Mouse (Mus musculus) 3T3-L1 (cell line): ENCODE results near the gene Angel1.

Experiments
- DNase-seq: peaks from one replicate; pipeline ENCODE4 v3.0.0-alpha.2; 2015; ENCODE audit warnings: low read depth, low spot score

Angel1 gene

GRCm38 (mm10) chr12:86702690-86703089 is 23.6 kb downstream of the Angel1 start:
- no peak for DNase-seq

- no peak for DNase-seq
Observed at GRCm38 (mm10) chr12:86701491-86701890, 24.8 kb downstream of the Angel1 start.

DNA sequence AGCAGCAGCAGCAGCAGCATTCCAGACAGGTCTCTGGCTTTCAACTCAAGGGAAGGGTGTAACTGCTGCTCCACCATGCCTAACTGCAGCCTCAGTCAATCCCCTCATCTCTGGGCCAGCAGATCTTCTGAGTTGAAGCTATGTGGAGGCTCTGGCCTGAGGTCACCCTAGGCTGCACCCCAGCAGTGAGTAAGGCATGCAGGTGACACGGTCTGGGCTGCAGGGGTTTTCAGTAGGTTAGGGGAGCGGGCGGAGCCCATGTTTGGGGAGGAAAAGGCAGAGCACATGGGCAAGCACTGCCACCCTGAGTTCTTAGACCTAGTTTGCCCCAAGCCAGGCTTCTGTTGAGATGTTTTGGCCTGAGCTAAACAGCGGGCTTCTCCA is 25.3 kb downstream of the Angel1 start:
- no peak for DNase-seq

DNA sequence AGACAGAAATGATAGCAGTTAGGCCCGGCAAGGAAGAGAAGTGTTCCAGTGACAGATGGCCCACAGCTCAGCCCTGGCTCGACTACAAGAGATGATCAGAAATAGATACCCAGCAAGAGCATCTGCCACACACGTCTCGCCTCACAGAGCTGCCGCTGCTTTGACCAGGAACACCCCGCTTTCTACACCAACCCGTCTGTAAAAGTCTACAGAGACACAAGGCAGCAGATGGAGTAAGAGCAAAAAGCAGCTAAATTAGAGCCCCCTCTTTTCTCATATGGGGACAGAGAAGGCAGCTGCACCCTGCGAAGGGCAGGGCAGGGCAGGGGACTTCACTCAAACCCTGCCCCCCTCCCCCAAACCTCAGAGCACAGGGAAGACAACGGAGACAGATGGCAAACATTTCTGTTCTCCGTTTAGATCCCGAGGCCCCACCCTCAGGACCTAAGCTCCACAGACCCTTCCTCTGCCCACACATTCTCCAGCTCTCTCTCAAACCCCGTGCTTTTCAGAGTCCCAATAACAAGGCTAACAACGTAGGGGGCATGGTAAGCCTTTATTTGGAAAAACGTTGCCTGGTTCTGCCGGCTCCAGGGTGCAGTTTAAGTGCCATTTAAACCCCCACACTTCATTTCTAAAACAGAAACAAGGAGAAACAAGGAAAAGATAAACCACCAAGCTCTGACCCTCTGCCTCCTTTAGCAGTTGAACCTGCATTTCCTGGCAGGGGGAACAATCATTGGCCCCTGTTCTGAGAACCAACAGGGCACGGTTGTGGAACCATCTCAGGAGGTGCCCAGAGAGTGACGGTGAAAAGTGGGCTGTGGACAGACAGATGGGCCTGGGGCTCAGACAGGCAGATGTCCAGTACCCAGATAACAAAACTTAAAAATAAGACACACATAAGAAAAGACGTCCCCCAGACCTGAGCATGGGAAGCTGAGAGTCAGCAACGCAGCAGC is 26.0 kb downstream of the Angel1 start:
- no peak for DNase-seq

- peak; percentile 41 for DNase-seq
Observed at GRCm38 (mm10) chr12:86698537-86698936, 27.7 kb downstream of the Angel1 start.

- DNase-seq: no peak
Observed at GRCm38 (mm10) chr12:86697996-86698395, 28.3 kb downstream of the Angel1 start.

GRCm38 (mm10) chr12:86694441-86694840 is 31.8 kb downstream of the Angel1 start:
- DNase-seq: peak; percentile 75

GRCm38 (mm10) chr12:86693389-86693788 is 32.9 kb downstream of the Angel1 start:
- peak; percentile 24 for DNase-seq

- DNase-seq: no peak
Observed at GRCm38 (mm10) chr12:86692471-86693356, 33.5 kb downstream of the Angel1 start.

GRCm38 (mm10) chr12:86690700-86691485 is 35.4 kb downstream of the Angel1 start:
- DNase-seq: no peak

DNA sequence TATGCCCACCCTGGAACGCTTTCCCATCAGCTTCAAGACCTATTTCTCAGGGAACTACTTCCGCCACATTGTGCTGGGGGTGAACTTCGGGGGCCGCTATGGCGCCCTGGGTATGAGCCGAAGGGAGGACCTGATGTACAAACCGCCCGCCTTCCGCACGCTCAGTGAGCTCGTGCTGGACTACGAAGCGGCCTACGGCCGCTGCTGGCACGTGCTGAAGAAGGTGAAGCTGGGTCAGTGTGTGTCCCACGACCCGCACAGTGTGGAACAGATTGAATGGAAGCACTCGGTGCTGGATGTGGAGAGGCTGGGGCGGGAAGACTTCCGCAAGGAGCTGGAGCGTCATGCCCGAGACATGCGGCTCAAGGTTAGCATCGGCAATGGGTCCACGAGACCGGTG is 37.3 kb downstream of the Angel1 start:
- DNase-seq: no peak

- DNase-seq: no peak
Observed at GRCm38 (mm10) chr12:86687971-86688573, 38.2 kb downstream of the Angel1 start.

DNA sequence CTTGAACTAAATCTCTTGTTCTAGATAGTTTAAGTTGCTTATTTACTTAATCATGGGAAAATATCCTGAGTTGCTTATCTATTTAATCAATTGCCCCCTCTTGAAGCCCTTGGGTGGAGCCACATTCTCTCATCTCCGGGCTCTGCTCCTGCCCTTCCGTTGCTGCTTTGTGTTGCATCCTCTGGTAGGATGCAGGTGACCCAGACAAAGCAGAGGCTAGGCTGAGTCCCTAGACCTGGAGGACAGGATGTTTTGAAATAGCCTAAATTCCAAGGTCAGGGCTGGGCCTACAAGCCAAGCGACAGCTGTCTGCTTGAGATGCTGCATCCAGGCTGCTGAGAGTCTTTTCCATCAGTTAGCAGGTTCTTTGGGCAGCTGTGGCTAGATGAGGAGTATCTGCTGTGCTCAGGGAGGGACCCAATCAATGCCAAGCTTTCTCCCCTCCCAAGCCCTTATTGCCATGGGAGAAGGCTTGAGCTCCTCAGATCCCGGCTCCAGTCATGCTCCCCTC is 38.8 kb downstream of the Angel1 start:
- DNase-seq: no peak

DNA sequence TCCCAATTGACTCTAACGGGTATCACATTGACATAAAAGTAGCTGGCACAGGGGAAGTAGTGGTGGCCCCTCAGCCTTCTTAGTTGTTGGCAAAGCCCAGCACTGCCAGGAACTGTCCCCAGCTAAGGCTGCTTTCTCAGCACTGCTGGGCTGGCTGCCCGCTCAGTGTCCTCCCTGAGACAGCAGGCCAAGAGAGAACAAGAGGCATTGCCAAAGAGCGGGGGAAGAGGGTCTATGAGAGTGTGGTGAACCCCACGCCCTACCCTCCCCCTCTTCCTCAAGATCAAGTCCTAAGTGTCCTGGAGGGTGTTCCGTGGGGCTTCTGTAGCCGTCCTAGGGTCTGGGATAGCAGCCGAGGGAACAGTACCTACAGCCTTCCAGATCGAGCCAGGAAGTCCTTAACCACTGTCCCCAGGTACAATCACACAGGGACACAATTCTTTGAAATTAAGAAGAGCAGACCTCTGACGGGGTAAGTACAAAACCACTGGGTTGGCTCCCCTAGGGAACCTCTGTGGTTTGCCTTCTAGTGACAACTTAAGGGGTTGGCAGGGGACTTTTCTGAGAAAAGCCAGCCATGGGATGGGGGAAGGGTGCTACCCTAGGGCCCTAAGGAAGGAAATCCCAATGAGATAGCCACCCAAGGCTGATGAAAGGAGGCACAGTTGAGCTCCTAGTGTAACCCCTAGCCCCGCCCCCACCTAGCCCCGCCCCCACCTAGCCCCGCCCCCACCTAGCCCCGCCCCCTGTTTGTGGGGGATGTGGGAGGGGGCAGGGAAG is 39.5 kb downstream of the Angel1 start:
- DNase-seq: no peak

DNA sequence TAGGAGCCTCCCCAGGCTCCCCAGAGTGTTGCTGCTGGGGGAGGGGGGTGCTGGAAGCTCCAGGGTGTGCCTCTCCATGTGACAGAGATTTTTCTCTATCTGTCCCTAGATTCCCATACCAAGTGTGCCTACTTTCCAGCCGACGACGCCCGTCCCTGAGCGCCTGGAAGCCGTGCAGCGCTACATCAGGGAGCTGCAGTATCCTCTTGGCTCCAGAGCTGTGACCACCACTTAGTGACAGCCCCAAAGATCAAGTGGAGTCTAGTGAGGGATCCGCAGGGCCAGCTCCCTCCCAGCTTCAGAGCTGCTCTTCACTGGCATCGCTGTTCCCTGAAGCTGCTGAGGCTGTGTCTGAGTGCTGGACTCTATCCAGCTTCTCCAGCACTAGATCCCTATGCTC is 41.0 kb downstream of the Angel1 start:
- DNase-seq: no peak

GRCm38 (mm10) chr12:86683698-86684097 is 42.6 kb downstream of the Angel1 start:
- no peak for DNase-seq

DNA sequence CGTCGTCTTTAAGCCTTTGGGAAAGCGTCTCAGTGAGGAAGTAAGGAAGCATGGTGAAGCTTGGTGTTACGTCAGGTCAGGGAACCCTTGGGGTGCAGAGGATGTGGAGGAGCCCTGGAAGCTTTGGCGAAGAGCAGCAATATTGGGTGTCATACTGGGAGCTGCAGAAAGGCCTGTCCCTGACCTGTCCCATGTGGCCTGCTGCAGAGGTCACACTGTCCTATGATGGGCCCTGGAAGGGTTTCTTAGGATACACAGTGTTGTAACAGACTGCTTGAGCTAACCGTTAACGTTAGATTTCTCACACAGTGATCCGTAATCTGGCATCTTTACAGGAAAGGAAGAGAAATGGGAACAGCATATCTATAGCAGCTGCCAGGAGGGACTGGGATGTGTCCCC is 44.1 kb downstream of the Angel1 start:
- DNase-seq: no peak

GRCm38 (mm10) chr12:86681626-86682025 is 44.6 kb downstream of the Angel1 start:
- no peak for DNase-seq

- no peak for DNase-seq
Observed at GRCm38 (mm10) chr12:86680591-86681193, 45.6 kb downstream of the Angel1 start.

DNA sequence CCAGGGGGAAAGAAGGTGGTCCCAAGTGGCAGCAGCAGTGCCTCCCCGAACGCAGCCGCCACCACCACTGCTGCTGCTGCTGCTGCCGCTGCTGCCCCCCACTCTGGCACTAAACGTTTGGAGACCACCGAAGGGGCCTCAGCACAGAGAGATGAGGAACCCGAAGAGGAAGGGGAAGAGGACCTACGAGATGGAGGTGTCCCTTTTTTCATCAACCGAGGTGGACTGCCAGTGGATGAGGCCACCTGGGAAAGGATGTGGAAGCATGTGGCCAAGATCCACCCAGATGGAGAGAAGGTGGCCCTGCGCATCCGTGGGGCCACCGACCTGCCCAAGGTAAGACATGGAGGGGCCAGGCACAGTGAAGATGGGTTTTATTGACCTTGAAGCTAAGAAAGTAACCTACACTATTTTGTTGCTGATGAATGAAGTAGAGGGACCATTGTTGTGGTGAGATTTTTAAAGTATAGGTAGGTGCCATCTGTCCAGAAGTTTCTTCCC is 46.2 kb downstream of the Angel1 start:
- DNase-seq: no peak
